Mouse (Mus musculus): Measurements from ENCODE around the gene Zfp704.

The Zfp704 gene

DNA sequence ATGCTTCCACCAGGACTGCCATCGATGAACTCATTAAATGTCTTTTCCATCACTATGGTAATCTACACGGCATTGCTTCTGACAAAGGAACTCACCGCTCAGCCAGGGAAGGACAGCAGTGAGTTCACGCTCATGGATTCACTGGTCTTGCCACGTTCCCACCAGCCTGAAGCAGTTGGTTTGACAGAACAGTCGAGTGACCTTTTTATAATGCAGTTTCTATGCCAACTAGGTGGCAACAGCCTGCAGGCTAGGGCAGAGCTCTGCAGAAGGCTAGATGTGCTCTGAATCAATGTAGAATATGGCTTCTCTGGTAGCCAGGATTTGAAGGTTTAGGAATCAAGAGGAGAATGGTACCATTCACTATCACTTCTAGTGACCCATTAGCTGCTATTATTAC lies 186.2 kb downstream of the Zfp704 start:
- no peak for DNase-seq (ENCODE audit: low spot score)

DNA sequence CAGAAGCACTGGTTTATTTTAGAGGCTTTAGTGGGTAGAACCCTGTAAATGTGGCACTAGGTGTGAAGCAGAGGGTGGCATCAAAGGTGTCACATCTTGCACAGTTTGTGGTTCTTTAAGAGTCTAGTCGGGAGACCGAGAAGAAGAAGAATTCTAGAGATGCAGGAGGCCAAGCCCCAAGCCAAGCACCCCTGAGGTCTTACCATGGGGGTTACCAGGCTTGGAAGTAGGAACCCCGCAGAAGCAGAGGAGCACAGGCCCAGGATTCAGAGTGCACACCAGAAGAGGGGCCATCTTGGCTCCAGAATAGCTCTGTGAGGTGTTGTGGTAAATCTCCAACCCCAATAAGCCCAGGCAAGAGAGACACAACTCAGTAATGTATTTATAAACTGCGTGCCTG lies 201.0 kb downstream of the Zfp704 start:
- DNase-seq (ENCODE audit: low spot score): no peak

DNA sequence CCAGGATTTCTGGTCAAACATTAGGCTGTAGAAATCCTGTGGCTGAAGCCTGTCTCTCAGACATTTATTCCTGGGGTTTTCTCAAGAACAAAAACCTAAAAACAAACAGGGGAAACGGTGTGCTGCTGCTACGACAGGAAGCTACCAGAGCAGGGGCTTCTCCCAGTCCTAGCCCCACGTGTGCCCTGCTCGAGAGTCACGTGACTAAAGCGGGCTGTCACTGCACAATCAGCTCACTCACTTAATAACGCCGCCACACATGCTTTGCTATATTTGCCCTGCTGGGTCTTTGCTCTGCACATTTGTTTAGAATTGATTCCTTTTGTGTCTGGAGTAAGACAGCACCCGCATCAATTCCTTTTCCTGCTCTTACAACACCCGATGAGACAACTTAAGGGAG lies 202.1 kb downstream of the Zfp704 start:
- DNase-seq (ENCODE audit: low spot score): no peak

DNA sequence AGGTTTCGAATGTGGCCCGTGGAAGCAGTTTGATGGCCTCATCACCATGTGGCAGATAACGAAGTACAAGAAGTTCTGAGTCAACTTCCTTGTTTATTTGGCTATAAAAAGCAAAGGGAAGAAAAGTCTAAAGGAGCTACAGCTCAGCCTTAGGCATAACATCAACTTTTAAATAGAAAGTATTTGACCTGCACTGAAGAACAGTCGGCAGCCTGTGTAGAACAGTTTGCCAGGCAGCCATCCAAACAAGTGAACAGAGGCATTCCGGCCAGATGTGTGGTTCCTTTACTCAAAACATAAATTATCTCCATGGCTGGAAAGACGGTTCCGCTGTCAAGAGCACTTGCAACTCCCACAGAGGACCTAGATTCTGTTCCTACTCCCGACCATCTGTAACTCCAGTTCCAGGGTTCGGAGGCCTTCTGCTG lies 202.8 kb downstream of the Zfp704 start:
- DNase-seq (ENCODE audit: low spot score): no peak

DNA sequence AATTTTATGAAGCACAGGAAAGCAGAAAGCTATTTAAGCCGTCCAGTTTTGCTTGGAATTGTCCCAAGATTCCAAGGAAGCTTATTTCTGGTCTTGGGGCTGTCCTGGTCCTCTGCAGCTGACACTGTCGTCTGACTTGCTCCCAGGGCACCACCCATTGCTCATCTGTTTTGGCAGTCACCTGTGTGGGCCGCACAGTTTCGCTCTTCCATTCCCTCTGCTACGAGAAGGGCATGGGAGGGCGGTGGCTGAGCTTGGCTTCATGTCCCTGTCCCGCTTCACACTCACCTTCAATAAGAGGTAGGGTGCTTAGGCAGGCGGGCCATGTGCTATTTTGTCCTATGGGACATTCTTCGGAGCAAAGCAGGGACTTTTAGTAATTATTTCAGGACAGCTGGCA lies 204.5 kb downstream of the Zfp704 start:
- DNase-seq (ENCODE audit: low spot score): no peak

DNA sequence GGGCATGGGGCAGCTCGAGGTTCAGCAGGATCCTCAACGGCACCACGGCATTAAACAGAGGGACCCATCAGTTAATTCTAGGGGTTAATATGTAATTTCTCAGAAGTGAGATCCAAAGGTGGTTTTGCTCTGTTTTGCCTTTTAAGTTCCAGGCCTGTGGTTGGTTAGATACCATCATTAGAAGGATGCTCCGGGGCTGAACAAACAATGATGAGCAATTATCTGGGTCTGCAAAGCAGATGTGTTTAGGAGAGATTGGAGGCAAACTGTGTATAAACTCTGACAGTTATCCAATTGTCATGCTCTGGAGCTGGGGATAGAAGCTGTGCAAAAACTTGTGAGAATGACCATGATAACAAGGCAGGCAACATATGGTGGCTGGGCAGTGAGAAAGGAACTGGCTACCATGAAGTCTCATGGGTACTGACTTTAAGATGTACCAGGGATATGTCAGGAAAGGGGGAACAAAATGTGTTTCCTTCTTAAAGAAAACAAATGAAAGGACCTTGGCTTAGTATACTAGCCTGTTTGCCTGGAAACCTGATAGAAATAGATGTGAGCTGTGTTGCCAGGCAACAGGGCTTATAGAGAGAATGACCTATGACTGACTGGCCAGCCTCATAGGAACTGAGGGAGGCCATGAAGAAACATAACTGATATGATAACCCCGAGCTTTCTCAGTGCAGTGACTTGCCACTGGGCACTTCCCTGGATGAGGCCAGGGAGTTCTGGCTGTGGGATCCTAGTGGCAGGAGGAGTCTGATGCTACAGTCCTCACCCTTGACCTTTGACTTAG lies 206.4 kb downstream of the Zfp704 start:
- DNase-seq (ENCODE audit: low spot score): no peak

DNA sequence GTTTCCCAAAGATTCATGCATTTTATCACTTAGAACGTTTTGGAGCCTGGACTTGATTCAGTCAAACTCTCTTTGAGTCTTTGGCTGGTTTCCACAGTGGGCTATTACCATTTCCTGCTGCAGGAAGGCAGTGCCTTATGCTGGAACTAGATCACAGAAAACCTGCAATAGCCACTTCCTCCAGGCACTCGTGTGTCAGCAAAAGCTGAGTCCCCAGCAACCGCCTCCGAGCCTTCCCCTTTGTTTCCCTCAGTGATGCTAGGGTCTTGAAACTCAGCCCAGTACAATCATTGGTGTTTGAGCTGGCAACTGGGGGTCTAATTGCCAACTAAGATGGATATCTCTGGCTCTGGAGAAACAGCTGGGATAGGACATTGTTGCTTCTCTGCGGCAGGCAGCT lies 207.0 kb downstream of the Zfp704 start:
- no peak for DNase-seq (ENCODE audit: low spot score)

DNA sequence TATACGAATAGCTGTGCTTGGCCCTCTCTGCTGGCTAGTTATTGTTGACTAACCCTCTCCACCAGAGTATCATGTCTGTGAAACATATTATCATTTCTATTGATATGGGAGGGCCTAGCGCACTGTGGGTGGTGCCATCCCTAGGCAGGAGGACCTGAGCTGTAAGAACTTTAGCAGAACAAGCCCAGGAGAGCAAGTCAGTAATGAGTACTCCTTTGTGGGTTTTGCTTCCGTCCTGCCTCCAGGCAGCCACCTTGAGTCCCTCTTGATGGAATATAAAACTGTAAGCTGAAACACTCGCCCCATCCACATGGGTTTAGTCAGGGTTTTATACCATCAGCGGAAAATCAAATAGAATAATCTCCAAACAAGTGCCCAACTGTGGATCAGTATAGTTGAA lies 207.5 kb downstream of the Zfp704 start:
- DNase-seq (ENCODE audit: low spot score): no peak

DNA sequence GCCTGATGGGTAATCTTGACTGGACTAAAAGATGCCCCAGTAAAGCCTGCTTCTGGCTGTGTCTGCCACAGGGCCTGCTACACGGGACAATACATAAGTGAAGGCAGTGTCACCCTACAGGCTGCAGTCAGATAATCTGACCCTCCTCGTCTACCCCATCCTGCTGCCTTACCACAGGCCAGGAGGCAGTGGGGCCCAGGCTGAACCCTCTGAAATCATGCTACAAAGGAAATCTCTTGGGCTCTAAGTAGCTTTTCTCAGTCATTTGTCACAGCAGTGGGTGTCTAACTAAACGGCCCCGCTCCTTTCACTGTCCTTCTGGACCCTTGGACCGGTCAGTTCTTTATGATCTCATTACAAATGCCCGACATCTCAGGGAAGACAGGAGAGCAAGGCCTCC lies 208.2 kb downstream of the Zfp704 start:
- DNase-seq (ENCODE audit: low spot score): no peak

DNA sequence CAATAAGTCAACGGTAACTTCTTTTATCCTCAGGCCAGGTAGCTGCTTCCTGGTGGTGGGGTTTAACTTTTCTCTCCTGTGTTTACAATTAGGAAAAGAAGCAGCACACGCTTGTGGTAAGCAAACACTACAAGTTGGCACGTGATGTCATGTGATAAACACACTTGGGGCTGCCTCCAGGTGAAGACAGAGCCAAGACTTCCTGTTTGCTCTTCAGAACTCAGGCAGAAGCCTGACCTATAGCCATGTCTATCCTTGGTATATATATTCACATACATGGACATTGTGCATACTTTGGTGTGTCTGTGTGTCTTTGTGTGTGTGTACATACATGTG lies 209.0 kb downstream of the Zfp704 start:
- no peak for DNase-seq (ENCODE audit: low spot score)

DNA sequence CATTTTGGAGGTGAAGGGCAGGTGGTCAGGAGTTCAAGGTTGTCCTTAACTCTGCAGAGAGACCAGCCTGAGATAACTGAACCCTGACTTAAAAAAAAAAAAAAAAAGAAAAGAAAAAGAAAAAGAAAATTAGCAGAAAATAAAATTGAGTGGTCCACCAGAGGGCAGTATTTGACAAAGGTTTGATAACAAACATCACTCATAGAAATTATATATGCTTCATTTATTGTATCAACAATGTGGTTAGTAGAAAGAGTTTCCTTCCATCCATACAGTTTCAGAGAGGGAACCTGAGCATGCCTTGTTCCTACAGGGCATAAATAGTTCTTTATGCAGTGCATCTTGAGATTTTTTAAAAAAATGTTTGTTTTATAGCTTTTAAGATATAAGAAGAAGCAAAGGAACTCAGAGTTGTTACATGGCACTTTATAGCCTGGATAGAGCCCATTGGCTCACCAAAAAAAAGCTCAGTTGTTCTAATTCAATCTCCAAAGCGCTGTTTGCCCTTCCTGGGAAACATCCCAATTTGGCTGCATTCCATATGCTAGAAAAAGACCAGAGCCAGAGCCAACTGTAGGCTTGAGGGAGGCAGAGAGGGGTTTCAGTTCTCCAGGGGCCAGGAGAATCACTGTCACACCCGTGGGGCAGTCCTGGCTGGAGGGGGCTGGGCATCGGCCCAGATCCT lies 209.5 kb downstream of the Zfp704 start:
- no peak for DNase-seq (ENCODE audit: low spot score)

DNA sequence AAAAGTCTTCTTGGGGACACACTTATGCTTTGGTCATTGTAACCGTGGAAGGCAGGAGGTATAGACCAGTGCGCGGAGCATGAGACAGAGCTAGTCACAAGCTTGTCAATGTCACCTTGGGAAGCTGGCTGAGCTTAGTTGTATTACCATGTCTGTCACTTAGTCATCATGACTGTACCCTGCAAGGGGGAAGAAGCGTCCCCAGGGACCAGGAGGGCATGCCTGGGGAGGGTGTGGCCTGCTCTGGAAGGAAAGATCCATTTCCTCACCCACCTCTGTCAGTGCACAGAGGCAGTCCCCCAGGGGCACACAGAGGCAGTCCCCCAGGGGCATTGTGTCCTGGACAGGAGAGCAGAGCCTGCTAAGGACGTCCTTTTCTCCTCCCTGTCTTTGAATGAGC lies 211.6 kb downstream of the Zfp704 start:
- DNase-seq (ENCODE audit: low spot score): no peak

Data from yolk sac, embryonic 10.5 days (tissue).